Mouse (Mus musculus): ENCODE results near the gene Hoxa6.

- TF ChIP-seq CTCF (IDR thresholded peaks at IDR 0.05; ENCODE audit: low read depth, low read length) (no peak), GATA1 (IDR thresholded peaks at IDR 0.05; ENCODE audit: borderline replicate concordance, low read length) (no peak), GATA2 (IDR thresholded peaks at IDR 0.05; ENCODE audit: borderline replicate concordance, low read depth, low read length) (no peak)
These were observed 42.8 kb upstream of the Hoxa6 start for GRCm38 (mm10) chr6:52251177-52251879.
